In genomic region chr6:56447917-56448316, GRCm38 (mm10) we compare ENCODE assay signal across 11 mouse cellular contexts.
DNase-seq lines count a peak whose midpoint lies in the region; ATAC-seq and TF ChIP-seq lines count a peak whose summit lies in the region.
"Had no signal": no experiment of that assay in that cellular context is flagged by ENCODE, and none has a peak within 500 bp of the region (broad histone marks: within the 10 kb centered on the region; RNA-seq: fewer than 3 reads in every experiment).

No protein-coding gene starts in this region.

- H3K4me1 ChIP-seq in heart, adult 2 months (ENCODE audit: control insufficient read depth, insufficient read depth, low read length): no peaks in the 10 kb centered on the region
- no peaks in the 10 kb centered on the region for H3K4me1 ChIP-seq in heart, embryonic 11.5 days (ENCODE audit: control insufficient read depth, insufficient read depth, low read length)
- H3K4me1 ChIP-seq in lung, embryonic 14.5 days (ENCODE audit: insufficient read depth): no peaks in the 10 kb centered on the region
- H3K4me1 ChIP-seq in forebrain, embryonic 16.5 days (replicated peaks; ENCODE audit: control insufficient read depth, insufficient read depth, low read length): no peaks in the 10 kb centered on the region
- H3K4me1 ChIP-seq: limb, embryonic 12.5 days; midbrain, embryonic 12.5 days had no signal

- H3K9ac ChIP-seq in heart, adult 2 months (ENCODE audit: low read depth, low read length): no peak overlapping the region
- H3K9ac ChIP-seq in heart, embryonic 11.5 days (ENCODE audit: low read depth, low read length): no peak overlapping the region
- no peak overlapping the region for H3K9ac ChIP-seq in lung, embryonic 14.5 days
- no peak overlapping the region for H3K9ac ChIP-seq in forebrain, embryonic 16.5 days (replicated peaks; ENCODE audit: low read depth, low read length)
- H3K9ac ChIP-seq: limb, embryonic 12.5 days; midbrain, embryonic 12.5 days had no signal

- H3K4me2 ChIP-seq in heart, embryonic 11.5 days: no peak overlapping the region
- no peak overlapping the region for H3K4me2 ChIP-seq in lung, embryonic 14.5 days
- no peak overlapping the region for H3K4me2 ChIP-seq in forebrain, embryonic 16.5 days (ENCODE audit: low read length)
- H3K4me2 ChIP-seq: limb, embryonic 12.5 days; midbrain, embryonic 12.5 days had no signal

- H3K36me3 ChIP-seq in heart, adult 2 months (ENCODE audit: control insufficient read depth, insufficient read depth, low read length): no peaks in the 10 kb centered on the region
- no peaks in the 10 kb centered on the region for H3K36me3 ChIP-seq in heart, embryonic 11.5 days (ENCODE audit: control insufficient read depth, insufficient read depth, low read length)
- no peaks in the 10 kb centered on the region for H3K36me3 ChIP-seq in lung, embryonic 14.5 days (ENCODE audit: insufficient read depth)
- no peaks in the 10 kb centered on the region for H3K36me3 ChIP-seq in forebrain, embryonic 16.5 days (ENCODE audit: control insufficient read depth, insufficient read depth)
- H3K36me3 ChIP-seq: limb, embryonic 12.5 days; midbrain, embryonic 12.5 days had no signal

- no peak for ATAC-seq in heart, embryonic 11.5 days (replicated peaks; ENCODE audit: insufficient number of reproducible peaks, low FRiP score, low TSS enrichment)
- ATAC-seq in lung, embryonic 14.5 days (ENCODE audit: insufficient read depth): no peak
- no peak for ATAC-seq in forebrain, embryonic 16.5 days

- peak; percentile 71 for TF ChIP-seq CTCF in heart, adult 2 months (IDR thresholded peaks at IDR 0.05)
- peak; percentile 61 for TF ChIP-seq CTCF in lung, embryonic 14.5 days (IDR thresholded peaks at IDR 0.05; ENCODE audit: low read depth)

- 18% methylated on average over 2 of the region's 2 CpGs for WGBS in heart, adult 2 months
- WGBS in heart, embryonic 11.5 days (ENCODE audit: insufficient replicate concordance): 18% methylated on average over 2 of the region's 2 CpGs
- 23% methylated on average over 2 of the region's 2 CpGs for WGBS in lung, embryonic 14.5 days
- 27% methylated on average over 2 of the region's 2 CpGs for WGBS in forebrain, embryonic 16.5 days

- intact Hi-C loops in heart, adult 2 months (cut with DNase I): loop anchor here (1.0 kb wide), 1 partner anchor 382 kb away; no protein-coding TSS in a partner anchor

- no peaks in the 10 kb centered on the region for H3K79me2 ChIP-seq in heart, adult 2 months (replicated peaks; ENCODE audit: control insufficient read depth, insufficient read depth, low read length)

- TF ChIP-seq POLR2A in heart, adult 2 months (IDR thresholded peaks at IDR 0.05; ENCODE audit: insufficient read depth, low read depth, low read length): no peak

- no peaks in the 10 kb centered on the region for H3K9me3 ChIP-seq in heart, embryonic 11.5 days (replicated peaks; ENCODE audit: control insufficient read depth, low read length)
- no peaks in the 10 kb centered on the region for H3K9me3 ChIP-seq in lung, embryonic 14.5 days (ENCODE audit: low read depth, low read length)
- no peaks in the 10 kb centered on the region for H3K9me3 ChIP-seq in forebrain, embryonic 16.5 days (ENCODE audit: control insufficient read depth, low read length)
- H3K9me3 ChIP-seq: limb, embryonic 12.5 days; midbrain, embryonic 12.5 days had no signal

- no peaks in the 10 kb centered on the region for H3K27me3 ChIP-seq in heart, adult 2 months (ENCODE audit: control insufficient read depth, insufficient read depth, low read length)
- no peaks in the 10 kb centered on the region for H3K27me3 ChIP-seq in heart, embryonic 11.5 days (ENCODE audit: control insufficient read depth, insufficient read depth, low read length)
- H3K27me3 ChIP-seq in lung, embryonic 14.5 days (ENCODE audit: insufficient read depth, low read length): no peaks in the 10 kb centered on the region
- H3K27me3 ChIP-seq in forebrain, embryonic 16.5 days (replicated peaks; ENCODE audit: control insufficient read depth, insufficient read depth, low read length): no peaks in the 10 kb centered on the region
- H3K27me3 ChIP-seq: limb, embryonic 12.5 days; midbrain, embryonic 12.5 days had no signal

- TF ChIP-seq EP300 in heart, adult 2 months (IDR thresholded peaks at IDR 0.05; ENCODE audit: insufficient read depth, low read depth, low read length): no peak

- no peak overlapping the region for H3K4me3 ChIP-seq in heart, adult 2 months
- no peak overlapping the region for H3K4me3 ChIP-seq in heart, embryonic 11.5 days (ENCODE audit: low read depth, low read length)
- H3K4me3 ChIP-seq in lung, embryonic 14.5 days (ENCODE audit: low read depth, low read length): no peak overlapping the region
- H3K4me3 ChIP-seq in forebrain, embryonic 16.5 days (replicated peaks; ENCODE audit: low read length): no peak overlapping the region
- H3K4me3 ChIP-seq: limb, embryonic 12.5 days; midbrain, embryonic 12.5 days had no signal

- no peak for DNase-seq in heart, adult 2 months
- DNase-seq in lung, embryonic 14.5 days: peak; percentile 63
- DNase-seq in lung, postnatal 4 days: no peak
- peak; percentile 35 for DNase-seq in ZHBTc4 (ENCODE audit: low read depth, low spot score)
- peak; percentile 4 for DNase-seq in mesoderm, embryonic 11.5 days (ENCODE audit: low read depth, low spot score)
- DNase-seq in thymus, postnatal 14 days: no peak
- DNase-seq: kidney, adult 8-10 months had no signal

- no peak overlapping the region for H3K27ac ChIP-seq in heart, adult 2 months
- no peak overlapping the region for H3K27ac ChIP-seq in heart, embryonic 11.5 days (ENCODE audit: low read depth, low read length)
- no peak overlapping the region for H3K27ac ChIP-seq in lung, embryonic 14.5 days (ENCODE audit: low read depth)
- H3K27ac ChIP-seq in forebrain, embryonic 16.5 days (ENCODE audit: low read length): no peak overlapping the region
- H3K27ac ChIP-seq: limb, embryonic 12.5 days; midbrain, embryonic 12.5 days had no signal

Comparison
In these comparisons a context has a peak if more than half of its experiments do, and no peak if none do; other contexts are left out.
1. DNase-seq: peak in lung, embryonic 14.5 days (single experiment), ZHBTc4 (single experiment) and mesoderm, embryonic 11.5 days (single experiment); none in heart, adult 2 months (0 of 2), lung, postnatal 4 days (0 of 2) and thymus, postnatal 14 days (single experiment).